Mouse (Mus musculus) heart, adult 8-10 months (tissue): ENCODE measurements around the gene Tmem141. TPM values are rescaled to one million over a fixed set of nuclear protein-coding genes. Genes with fewer than 3 reads are reported as not detected.

ENCODE experiments used
- DNase-seq: peaks from one replicate; pipeline ENCODE4 v3.0.0; 2022; ENCODE audit warnings: low spot score
- total RNA-seq, 4 experiments: library from RNA; stranded (reverse); gene quantifications; 2 replicates each; pipeline ENCODE4 v1.2.4; 2022

Gene Tmem141
- total RNA-seq, 4 experiments from 2014 or later: 32.0 to 42.2 (median 38.6) TPM

DNA sequence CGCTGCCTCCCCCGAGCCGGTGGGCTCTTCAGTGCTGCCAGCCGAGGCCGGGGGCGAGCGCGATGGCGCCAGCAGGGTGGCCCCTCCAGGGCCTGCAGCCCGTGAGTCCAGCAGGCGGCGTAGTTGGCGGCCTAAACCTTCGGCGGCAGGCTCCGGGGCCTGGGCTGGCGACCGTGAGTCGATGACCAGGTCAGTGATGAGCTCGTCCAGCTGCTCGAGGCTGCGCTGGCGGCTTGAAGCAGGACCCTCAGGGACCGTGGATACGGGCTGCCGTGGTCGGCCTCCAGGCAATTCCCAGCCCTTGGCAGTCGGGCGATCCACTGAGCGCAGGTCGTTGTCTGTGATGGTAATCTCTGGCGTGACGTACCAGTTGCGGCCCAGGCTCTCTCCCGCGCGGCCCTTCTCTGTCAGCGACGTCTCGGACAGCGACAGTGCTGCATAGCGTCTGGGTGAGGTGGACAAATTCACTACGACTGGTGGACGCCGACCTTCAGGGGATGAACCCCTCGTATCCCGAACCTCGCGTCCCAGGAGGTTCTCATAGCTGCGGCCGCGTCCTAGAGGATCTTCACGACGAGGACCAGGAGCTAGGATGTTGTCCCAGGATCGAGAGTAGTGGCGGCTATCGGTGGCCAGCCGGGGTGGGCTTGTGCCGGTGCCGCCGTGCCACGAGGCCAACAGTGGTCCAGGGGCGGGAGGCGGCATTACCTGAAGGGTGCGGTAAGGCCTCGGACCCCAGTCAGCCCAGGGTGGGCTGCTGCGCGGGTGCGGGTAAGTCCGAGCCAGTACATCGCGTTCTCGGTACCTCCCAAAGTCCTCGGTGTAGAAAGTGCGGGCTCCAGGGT, 43.6 kb downstream of the Tmem141 start:
- DNase-seq: no peak

DNA sequence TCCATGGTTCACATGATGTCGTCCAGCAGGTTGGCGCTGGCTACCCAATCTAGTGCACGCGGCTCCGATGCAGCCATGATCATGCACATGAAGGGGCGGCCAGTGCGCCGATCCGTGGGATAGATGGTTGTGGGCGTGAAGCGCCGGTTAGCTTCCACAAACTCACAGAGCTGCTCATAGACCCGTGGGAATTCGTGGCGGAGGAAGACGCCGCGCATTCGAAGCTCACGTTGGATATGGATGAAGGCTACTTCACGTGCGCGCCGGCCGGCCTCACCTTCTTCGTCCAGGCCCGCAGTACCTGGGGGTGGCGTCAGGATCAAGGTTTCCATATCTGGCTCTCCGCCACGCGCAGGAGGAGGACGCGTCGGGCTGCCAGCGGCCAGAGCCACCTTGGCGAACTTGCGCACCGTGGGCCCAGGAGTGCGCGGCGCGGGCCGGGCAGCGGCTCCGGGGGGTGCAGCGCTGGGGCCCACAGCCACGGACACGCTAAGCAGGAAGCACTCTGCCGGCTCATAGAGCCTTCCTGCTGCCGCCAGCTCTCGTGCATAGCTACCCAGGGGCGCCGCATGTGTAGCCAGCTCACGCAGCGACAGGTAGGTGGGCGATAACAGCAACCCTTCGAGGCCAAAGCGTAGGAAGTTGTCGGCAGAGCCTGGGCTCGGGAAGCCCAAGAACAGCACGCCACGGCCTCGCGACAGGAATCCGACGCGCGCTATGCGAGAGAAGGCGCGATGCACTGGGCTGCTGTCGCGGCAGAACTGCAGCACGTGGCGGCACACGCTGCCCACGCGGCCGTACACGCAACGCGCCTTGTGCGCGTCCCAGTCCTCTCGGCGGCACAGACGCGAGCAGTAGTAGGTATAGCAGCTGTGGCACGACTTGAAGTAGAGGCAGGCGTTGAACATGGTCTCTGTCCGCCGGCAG, 44.6 kb downstream of the Tmem141 start:
- no peak for DNase-seq

DNA sequence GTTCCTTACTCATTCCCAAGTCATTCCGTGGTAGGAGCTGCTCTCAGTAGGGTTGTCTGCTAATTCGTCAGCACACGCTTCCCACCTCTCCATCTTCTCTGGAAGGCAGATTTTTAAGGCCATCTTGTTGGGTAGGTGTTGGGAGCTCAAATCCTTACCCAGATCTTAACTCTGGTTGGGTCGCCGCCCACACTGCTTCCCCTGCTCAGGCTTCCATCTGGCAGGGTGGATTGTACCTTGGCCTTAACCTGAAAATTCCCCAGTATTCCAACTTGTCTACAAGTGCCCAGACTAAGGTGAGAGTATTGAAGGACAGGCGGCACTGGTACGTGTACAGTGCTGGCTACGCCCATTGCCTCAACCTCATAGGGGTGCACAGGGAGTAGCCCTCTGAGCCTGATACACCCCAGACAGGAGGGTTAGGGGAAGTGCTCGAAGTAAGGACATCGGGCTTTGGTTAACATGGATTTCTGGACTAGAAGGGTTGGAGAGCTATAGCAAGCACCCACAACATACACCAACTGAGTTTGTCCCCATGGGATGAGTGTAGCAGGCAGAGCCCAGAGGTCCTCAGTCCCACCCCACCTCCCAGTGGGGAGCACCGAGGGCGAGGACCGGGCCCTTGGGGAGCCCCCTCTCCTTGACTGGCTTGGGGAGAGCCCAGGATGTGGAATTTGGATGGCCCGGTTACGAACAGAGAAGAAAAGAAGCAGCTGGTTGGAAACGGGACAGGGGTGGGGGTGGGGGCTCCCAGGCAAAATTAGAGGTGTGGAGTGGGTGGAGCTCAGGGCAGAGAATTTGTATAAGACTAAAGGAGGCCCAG, 45.6 kb downstream of the Tmem141 start:
- no peak for DNase-seq

DNA sequence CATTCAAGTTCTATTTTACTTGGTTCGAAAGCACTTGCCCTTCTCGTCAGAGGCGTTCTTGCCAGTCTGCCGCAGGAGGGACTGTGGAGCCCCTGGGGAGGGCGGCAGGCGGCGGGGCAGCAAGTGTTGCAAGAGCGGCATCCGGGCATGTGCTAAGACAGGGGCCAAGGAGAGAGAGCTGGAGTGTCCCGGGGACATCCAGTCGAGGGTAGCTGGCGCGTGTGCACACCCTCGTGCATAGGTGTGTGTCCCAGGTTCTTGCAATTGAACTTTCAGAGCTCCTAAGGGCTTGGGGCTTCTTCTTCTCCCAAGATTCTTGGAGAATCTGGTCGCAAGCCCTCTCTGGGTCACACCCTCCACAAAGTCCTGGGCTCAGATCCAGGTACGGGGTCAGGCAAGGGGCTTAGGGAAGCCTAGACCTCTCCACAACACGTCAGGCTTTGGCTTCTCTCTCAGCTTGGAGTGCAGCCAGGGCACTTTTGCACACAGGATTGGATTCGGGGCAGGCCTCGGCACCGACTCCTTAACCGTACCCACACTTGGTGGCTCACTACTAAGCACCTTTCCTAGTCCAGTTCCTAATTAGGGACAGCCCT, 46.3 kb downstream of the Tmem141 start:
- DNase-seq: no peak

DNA sequence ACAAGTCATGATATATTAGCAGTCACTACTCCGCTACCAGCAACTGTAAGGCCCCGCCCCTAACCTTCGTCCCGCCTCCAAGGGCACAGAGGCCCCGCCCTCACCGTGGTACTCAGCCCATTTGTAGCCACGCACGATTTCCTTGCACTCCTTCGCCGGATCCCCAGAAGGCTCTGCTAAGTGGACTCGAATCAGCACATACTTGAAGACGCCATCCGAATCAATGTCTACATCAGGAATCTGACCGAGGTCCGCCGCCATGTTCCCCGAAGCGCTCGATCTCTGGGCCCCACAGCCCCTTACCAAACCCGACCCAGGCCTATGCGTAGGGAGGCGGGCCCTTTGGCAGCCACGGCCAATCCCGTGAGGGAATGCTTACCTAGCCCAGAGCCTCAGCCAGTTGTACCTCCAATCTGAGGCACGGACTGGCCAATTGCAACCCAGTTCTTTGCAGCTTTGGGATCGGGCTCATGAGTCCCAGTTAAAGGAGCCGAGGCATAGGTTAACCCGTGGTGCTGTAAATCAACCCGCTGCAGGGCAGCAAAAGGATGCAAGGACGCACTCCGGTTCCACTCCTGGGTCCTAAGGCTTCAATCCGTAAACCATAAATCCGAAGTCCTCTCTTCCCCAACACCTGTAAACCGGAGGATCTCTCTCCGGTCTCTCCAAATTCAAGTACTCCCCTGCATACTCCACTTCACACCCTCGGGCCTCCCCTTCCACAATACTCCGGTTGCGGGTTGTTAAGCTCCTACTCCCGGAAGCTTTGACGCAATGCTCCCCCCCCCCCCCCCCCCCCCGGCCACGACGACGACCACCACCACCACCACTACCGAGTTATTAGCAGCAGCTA, 47.0 kb downstream of the Tmem141 start, which contains the start of the genes Mamdc4 and Phpt1:
Gene Mamdc4 (minus strand): TSS at position 267 of the 853 bp plus-strand sequence.
Gene Phpt1 (minus strand): TSS at position 646 of the 853 bp plus-strand sequence.
- peak; percentile 98 for DNase-seq

DNA sequence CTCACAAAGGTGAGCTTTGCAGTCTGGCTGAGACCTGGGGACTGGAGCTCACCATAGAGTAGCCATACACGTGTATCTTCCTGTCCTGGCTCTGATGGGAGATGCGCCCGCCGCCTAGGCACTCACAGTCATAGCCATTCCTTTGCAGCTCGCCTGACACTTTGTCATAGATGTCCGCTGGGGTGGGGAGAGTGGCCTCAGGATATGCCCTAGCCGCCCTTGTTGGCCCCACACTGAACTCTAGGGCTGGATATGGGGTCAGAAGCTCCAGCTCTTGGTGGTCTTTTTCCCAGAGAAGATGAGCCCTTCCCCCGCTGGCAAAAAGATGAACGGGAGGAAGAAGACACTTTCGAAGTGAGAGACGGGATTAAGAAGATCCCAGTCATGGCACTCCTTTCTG, 47.7 kb downstream of the Tmem141 start:
- no peak for DNase-seq

DNA sequence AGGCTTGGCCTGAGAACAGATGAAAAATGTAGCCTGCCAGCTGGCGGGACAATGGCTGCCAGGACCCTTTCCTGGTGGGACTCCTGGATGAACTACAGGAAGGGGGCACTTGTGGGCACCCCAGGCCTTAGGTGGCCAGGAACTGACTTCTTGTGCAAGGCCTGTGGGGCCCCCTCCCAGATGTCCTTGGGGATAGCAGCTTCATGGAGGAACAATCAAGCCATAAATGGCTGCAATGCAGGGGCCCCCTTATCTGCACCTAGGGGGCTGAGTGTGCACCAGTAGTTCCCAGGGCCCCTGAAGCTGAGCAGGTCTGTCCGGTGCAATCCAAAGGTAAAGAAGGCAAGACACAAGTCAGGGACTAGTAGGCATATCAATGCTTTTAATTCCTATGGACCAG, 48.7 kb downstream of the Tmem141 start:
- DNase-seq: no peak

DNA sequence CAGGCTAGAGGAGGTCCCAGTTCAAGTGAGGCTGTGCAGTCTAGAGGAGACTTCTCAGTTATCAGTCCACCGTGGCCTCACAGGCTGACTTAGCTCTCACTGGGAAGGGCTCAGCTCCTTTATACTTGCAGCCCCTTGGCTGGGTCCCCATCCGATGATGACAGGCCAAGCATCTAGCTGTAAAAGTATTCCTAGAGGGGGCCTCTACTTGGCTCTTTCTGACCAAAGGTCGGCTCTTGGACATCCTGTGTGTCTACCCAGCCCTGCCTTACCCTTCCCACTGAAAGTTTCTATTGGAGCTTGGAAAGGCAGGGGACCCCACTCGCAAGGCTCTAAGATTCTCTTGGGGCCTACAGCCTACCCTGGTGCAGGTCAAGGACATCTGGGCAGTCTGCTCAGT, 50.6 kb downstream of the Tmem141 start:
- no peak for DNase-seq

Other genes starting within 250 kb of the Tmem141 start
- not detected for gene Sapcd2, start 249.7 kb downstream of the Tmem141 start, total RNA-seq
- gene Entpd2, start 226.1 kb downstream of the Tmem141 start, total RNA-seq: 10 to 100 TPM; 11.6 to 14.4 (median 12.6) TPM
- 10 to 100 TPM; 25.3 to 35.8 (median 33.6) TPM for gene Npdc1, start 222.7 kb downstream of the Tmem141 start, total RNA-seq
- gene Fut7, start 198.7 kb downstream of the Tmem141 start, total RNA-seq: under 1 TPM in 2 of 4 experiments, not detected in 2; 0.16 to 0.60 TPM
- gene Abca2, start 193.3 kb downstream of the Tmem141 start, total RNA-seq: 10 to 100 TPM; 42.5 to 47.2 (median 45.2) TPM
- 1 to 10 TPM; 1.3 to 3.6 (median 2.3) TPM for gene Clic3, start 165.2 kb downstream of the Tmem141 start, total RNA-seq
- gene Paxx, start 160.9 kb downstream of the Tmem141 start, total RNA-seq: 10 to 100 TPM; 21.4 to 30.7 (median 23.3) TPM
- 1,000 to 10,000 TPM in 1 of 4 experiments, 100 to 1,000 TPM in 3; 350 to 1,004 (median 621) TPM for gene Ptgds, start 152.0 kb downstream of the Tmem141 start, total RNA-seq
- not detected for gene Lcn12, start 128.1 kb downstream of the Tmem141 start, total RNA-seq
- 100 to 1,000 TPM in 1 of 4 experiments, 10 to 100 TPM in 3; 79.4 to 105 (median 88.7) TPM for gene Fbxw5, start 121.3 kb downstream of the Tmem141 start, total RNA-seq
- gene C8g, start 120.3 kb downstream of the Tmem141 start, total RNA-seq: 1 to 10 TPM; 1.7 to 2.6 (median 2.0) TPM
- 10 to 100 TPM; 11.8 to 16.3 (median 13.8) TPM for gene Traf2, start 75.1 kb downstream of the Tmem141 start, total RNA-seq
- 100 to 1,000 TPM; 156 to 257 (median 210) TPM for gene Edf1, start 64.2 kb downstream of the Tmem141 start, total RNA-seq
- gene Mamdc4, start 47.2 kb downstream of the Tmem141 start, total RNA-seq: 1 to 10 TPM; 1.1 to 2.2 (median 1.5) TPM
- 10 to 100 TPM; 58.2 to 72.2 (median 65.4) TPM for gene Phpt1, start 46.8 kb downstream of the Tmem141 start, total RNA-seq
- gene Ajm1, start 40.2 kb downstream of the Tmem141 start, total RNA-seq: under 1 TPM; 0.09 to 0.38 (median 0.25) TPM
- gene Rabl6, start 13.5 kb downstream of the Tmem141 start, total RNA-seq: 10 to 100 TPM; 67.3 to 75.3 (median 71.3) TPM
- not detected for gene Ccdc183, start 4.3 kb downstream of the Tmem141 start, total RNA-seq
- gene Fcna, start 6.0 kb upstream of the Tmem141 start, total RNA-seq: 1 to 10 TPM; 3.4 to 6.0 (median 4.3) TPM
- 1 to 10 TPM in 2 of 4 experiments, under 1 TPM in 2; 0.50 to 1.3 (median 0.97) TPM for gene Lcn8, start 31.1 kb upstream of the Tmem141 start, total RNA-seq
- not detected for gene Lcn5, start 35.9 kb upstream of the Tmem141 start, total RNA-seq
- not detected for gene Lcn6, start 54.8 kb upstream of the Tmem141 start, total RNA-seq
- not detected for gene Lcn10, start 60.7 kb upstream of the Tmem141 start, total RNA-seq
- gene Obp2a, start 78.0 kb upstream of the Tmem141 start, total RNA-seq: under 1 TPM in 1 of 4 experiments, not detected in 3; 0.37 TPM
- gene Bmyc, start 84.7 kb upstream of the Tmem141 start, total RNA-seq: 10 to 100 TPM; 14.2 to 21.0 (median 15.6) TPM
- gene Obp2b, start 115.0 kb upstream of the Tmem141 start, total RNA-seq: not detected
- not detected for gene Lcn3, start 143.6 kb upstream of the Tmem141 start, total RNA-seq
- gene Lcn11, start 155.0 kb upstream of the Tmem141 start, total RNA-seq: not detected
- gene Gm13539, start 160.3 kb upstream of the Tmem141 start, total RNA-seq: not detected
- not detected for gene Glt6d1, start 193.8 kb upstream of the Tmem141 start, total RNA-seq
- not detected for gene Lcn9, start 201.1 kb upstream of the Tmem141 start, total RNA-seq
- not detected for gene Sohlh1, start 225.2 kb upstream of the Tmem141 start, total RNA-seq
- gene Kcnt1, start 241.7 kb upstream of the Tmem141 start, total RNA-seq: under 1 TPM; 0.44 to 0.90 (median 0.59) TPM